Mouse (Mus musculus) stomach, embryonic 14.5 days (tissue): ENCODE results near the gene Dnajb8. TPM values are rescaled to one million over a fixed set of nuclear protein-coding genes. Genes with fewer than 3 reads are reported as not detected.

Source experiments
- ATAC-seq: fragments of 200-750 bp; cut with Nextera tagmentation; 2 replicates; pipeline ENCODE4 v1.8.0; 2017; ENCODE audit warnings: low read depth, moderate TSS enrichment; ENCODE audit not compliant: insufficient number of reproducible peaks, insufficient read depth, low FRiP score
- H3K27ac ChIP-seq: fragments of 300-500 bp; sonication (generic); 2 replicates; pipeline ENCODE4 v1.5.1; 2014; ENCODE audit warnings: mild to moderate bottlenecking, low read length, moderate library complexity, mixed read lengths
- H3K27me3 ChIP-seq: fragments of 300-500 bp; sonication (generic); 2 replicates; pipeline ENCODE4 v1.6.1; 2014; ENCODE audit warnings: low read length, control low read depth, mixed read lengths; ENCODE audit not compliant: control insufficient read depth, insufficient read depth
- H3K36me3 ChIP-seq: fragments of 300-500 bp; sonication (generic); 2 replicates; pipeline ENCODE4 v1.6.1; 2014; ENCODE audit warnings: mild to moderate bottlenecking, control low read depth, low read length, moderate library complexity, mixed read lengths; ENCODE audit not compliant: control insufficient read depth, insufficient read depth
- H3K4me1 ChIP-seq: fragments of 300-500 bp; sonication (generic); 2 replicates; pipeline ENCODE4 v1.6.1; 2014; ENCODE audit warnings: low read length, control low read depth, mixed read lengths; ENCODE audit not compliant: control insufficient read depth, insufficient read depth
- H3K4me2 ChIP-seq: fragments of 300-500 bp; sonication (generic); replicated peaks from 2 replicates; pipeline ENCODE4 v1.6.1; 2014; ENCODE audit warnings: low read depth, low read length, control low read depth
- H3K4me3 ChIP-seq: fragments of 300-500 bp; sonication (generic); 2 replicates; pipeline ENCODE4 v1.5.1; 2014; ENCODE audit warnings: low read depth, low read length, control low read depth
- H3K9ac ChIP-seq: fragments of 300-500 bp; sonication (generic); replicated peaks from 2 replicates; pipeline ENCODE4 v1.6.1; 2014; ENCODE audit warnings: low read depth, mild to moderate bottlenecking, control low read depth, low read length, moderate library complexity, mixed read lengths
- H3K9me3 ChIP-seq: fragments of 300-500 bp; sonication (generic); 2 replicates; pipeline ENCODE4 v1.6.1; 2016; ENCODE audit warnings: low read depth, low read length, control low read depth; ENCODE audit not compliant: control insufficient read depth
- WGBS: fragments of 180-500 bp; shearing (Covaris S2); extraction: QIAGEN DNeasy Blood & Tissue Kit; methylation state at CpG from one replicate; pipeline ENCODE4 v1.1.7; 2014; 5-methylcytosine and 5-hydroxymethylcytosine counted together
- polyA plus RNA-seq: library from polyadenylated mRNA; unstranded; fragments of >200 nt; fragmentation: Nextera tagmentation; extraction: Ambion mirVana; gene quantifications from 2 replicates; pipeline ENCODE4 v1.2.1, GENCODE M21; 2014

Gene Dnajb8
- polyA plus RNA-seq, 1 experiment from 2014 or later = not detected

GRCm38 (mm10) chr6:88191024-88191365, 31.1 kb upstream of the Dnajb8 start:
- ATAC-seq = no peak
- Histone ChIP-seq H3K4me1 (peaks cover 14% of the 10 kb centered on the region; the same call in 1 of the 2 replicates), H3K27me3 (peaks cover 68% of the 10 kb centered on the region), H3K27ac (no peak overlapping the region), H3K9me3 (no peaks in the 10 kb centered on the region), H3K4me3 (no peak overlapping the region), H3K9ac (no peak overlapping the region), H3K4me2 (no peak overlapping the region), H3K36me3 (no peaks in the 10 kb centered on the region)
- WGBS = 29% methylated on average over 6 of the region's 6 CpGs

- WGBS = 33% methylated on average over 4 of the region's 4 CpGs
- H3K27ac ChIP-seq = no peak overlapping the region
- no peak overlapping the region for H3K4me3 ChIP-seq
- peaks cover 71% of the 10 kb centered on the region for H3K27me3 ChIP-seq
- H3K4me1 ChIP-seq = peaks cover 14% of the 10 kb centered on the region; the same call in 1 of the 2 replicates
- H3K9me3 ChIP-seq = no peaks in the 10 kb centered on the region
- H3K4me2 ChIP-seq = no peak overlapping the region
- H3K9ac ChIP-seq = no peak overlapping the region
- H3K36me3 ChIP-seq = no peaks in the 10 kb centered on the region
- no peak for ATAC-seq
These were observed 30.5 kb upstream of the Dnajb8 start for GRCm38 (mm10) chr6:88191411-88192070.

GRCm38 (mm10) chr6:88192756-88193155, 29.3 kb upstream of the Dnajb8 start:
- H3K4me1 ChIP-seq = peaks cover 24% of the 10 kb centered on the region; the same call in 1 of the 2 replicates
- no peak for ATAC-seq
- H3K4me2 ChIP-seq = no peak overlapping the region
- peaks cover 81% of the 10 kb centered on the region for H3K27me3 ChIP-seq
- no peaks in the 10 kb centered on the region for H3K36me3 ChIP-seq
- H3K9me3 ChIP-seq = no peaks in the 10 kb centered on the region
- no peak overlapping the region for H3K9ac ChIP-seq
- 17% methylated on average over 8 of the region's 8 CpGs for WGBS
- no peak overlapping the region for H3K4me3 ChIP-seq
- H3K27ac ChIP-seq = no peak overlapping the region

- Histone ChIP-seq H3K27me3 (peaks cover 89% of the 10 kb centered on the region), H3K4me3 (peak within 1 kb of the TSS; percentile 21), H3K9ac (0 out of 2 replicates have a peak within 1 kb of the TSS, but pooled peaks have one; percentile 18)
These were observed 28.5 kb upstream of the Dnajb8 start, which contains the start of gene Gata2 for GRCm38 (mm10) chr6:88193433-88194052. Gene Gata2 (plus strand): TSS chr6:88193891.

GRCm38 (mm10) chr6:88194053-88194977, 27.8 kb upstream of the Dnajb8 start:
- H3K4me1 ChIP-seq = peaks cover 34% of the 10 kb centered on the region
- no peaks in the 10 kb centered on the region for H3K36me3 ChIP-seq
- peaks cover 91% of the 10 kb centered on the region for H3K27me3 ChIP-seq
- no peak overlapping the region for H3K9ac ChIP-seq
- H3K9me3 ChIP-seq = no peaks in the 10 kb centered on the region
- H3K4me3 ChIP-seq = peak overlapping the region; percentile 21
- 1% methylated on average over 58 of the region's 58 CpGs for WGBS
- no peak for ATAC-seq
- no peak overlapping the region for H3K27ac ChIP-seq
- peak overlapping the region; percentile 58 for H3K4me2 ChIP-seq

More at GRCm38 (mm10) chr6:88193433-88194052, 28.5 kb upstream of the Dnajb8 start, which contains the start of gene Gata2:
- H3K4me2 ChIP-seq = peak within 1 kb of the TSS; percentile 58
- H3K4me1 ChIP-seq = peaks cover 30% of the 10 kb centered on the region
- H3K27ac ChIP-seq = no peak within 1 kb of the TSS
- 2% methylated on average over 51 of the region's 57 CpGs for WGBS
- H3K9me3 ChIP-seq = no peaks in the 10 kb centered on the region
- no peaks in the 10 kb centered on the region for H3K36me3 ChIP-seq
- ATAC-seq = no peak

- WGBS = 12% methylated on average over 7 of the region's 7 CpGs
- Histone ChIP-seq H3K4me3 (no peak overlapping the region), H3K4me2 (no peak overlapping the region), H3K9me3 (no peaks in the 10 kb centered on the region), H3K36me3 (no peaks in the 10 kb centered on the region), H3K9ac (no peak overlapping the region), H3K4me1 (peaks cover 36% of the 10 kb centered on the region), H3K27me3 (peaks cover 91% of the 10 kb centered on the region), H3K27ac (no peak overlapping the region)
- ATAC-seq = no peak
These were observed 27.1 kb upstream of the Dnajb8 start for GRCm38 (mm10) chr6:88194978-88195325.

GRCm38 (mm10) chr6:88196054-88196732, 25.9 kb upstream of the Dnajb8 start:
- H3K4me2 ChIP-seq = no peak overlapping the region
- peak overlapping the region; percentile 39; the same call in 1 of the 2 replicates for H3K4me3 ChIP-seq
- H3K27me3 ChIP-seq = peaks cover 91% of the 10 kb centered on the region
- H3K4me1 ChIP-seq = peaks cover 31% of the 10 kb centered on the region
- H3K27ac ChIP-seq = no peak overlapping the region
- no peaks in the 10 kb centered on the region for H3K9me3 ChIP-seq
- H3K36me3 ChIP-seq = no peaks in the 10 kb centered on the region
- H3K9ac ChIP-seq = no peak overlapping the region
- ATAC-seq = no peak
- 5% methylated on average over 33 of the region's 33 CpGs for WGBS
